Mouse (Mus musculus) regulatory T cell (primary cell): ENCODE measurements around the gene Gm3460.
"Not testable (repeated sequence)": the region's sequence is repeated elsewhere in the genome, so short reads cannot be mapped to it uniquely, and the experiment has no call there.

Experiments
- in situ Hi-C: fragments of 300-600 bp; cut with MboI, MseI; formaldehyde crosslinking; loops from one replicate; pipeline ENCODE4 v1.15.1; 2025; ENCODE audit warnings: high pct_unique_total_duplicates

Gm3460 gene

DNA sequence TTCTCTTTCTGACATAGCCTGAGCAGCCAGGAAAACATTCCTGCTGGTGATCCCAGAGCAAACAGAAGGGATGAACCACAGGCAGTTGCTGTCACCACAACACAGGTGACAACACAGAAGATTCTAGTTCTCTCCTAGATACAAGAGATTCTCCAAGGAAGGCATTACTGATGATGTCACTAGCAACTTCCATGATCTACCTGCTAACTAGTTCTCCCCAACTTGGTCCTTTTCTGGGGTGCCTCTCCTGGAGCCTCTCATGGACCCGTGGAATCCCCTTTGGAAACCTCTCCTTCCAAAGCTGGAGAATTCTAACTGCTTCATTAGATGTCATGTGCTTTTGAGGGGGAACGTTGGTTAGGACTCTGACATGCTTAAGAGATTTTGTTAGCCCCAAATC, at the start of gene Gm3460:
Gene Gm3460, minus strand, starts transcription at position 101 of the 400 bp plus-strand sequence.
- in situ Hi-C loops = loop anchor here (25.0 kb wide), 1 partner anchor 1985 kb away; the partner anchor contains the start of gene Gm8159

GRCm38 (mm10) chr14:6606436-6606835, 15.8 kb downstream of the Gm3460 start:
- in situ Hi-C loops = loop anchor here (25.0 kb wide), 1 partner anchor 1969 kb away; the partner anchor contains the start of gene Gm8159

GRCm38 (mm10) chr14:6605004-6605403, 17.2 kb downstream of the Gm3460 start:
- in situ Hi-C loops = loop anchor here (25.0 kb wide), 1 partner anchor 1968 kb away; the partner anchor contains the start of gene Gm8159

DNA sequence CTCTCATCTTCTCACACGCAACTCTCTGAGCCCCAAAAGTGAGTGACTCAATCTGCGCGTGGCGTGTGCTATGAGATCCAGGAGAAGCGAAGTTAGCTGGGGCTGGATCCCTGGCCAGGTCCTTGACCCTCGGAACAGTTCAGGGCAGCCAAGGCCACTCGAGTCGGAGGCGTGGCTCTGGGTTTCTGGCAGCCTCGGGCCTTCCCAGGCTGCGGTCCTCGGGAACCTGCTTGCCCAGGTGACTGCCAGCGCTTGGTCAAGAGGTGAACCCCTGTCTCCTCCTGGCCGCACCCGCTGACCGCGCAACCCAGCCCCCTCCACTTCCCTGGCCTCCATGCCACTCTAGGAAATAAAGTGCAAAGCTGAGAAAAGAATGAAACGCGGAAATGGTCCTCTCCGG, 17.7 kb downstream of the Gm3460 start:
- in situ Hi-C loops = loop anchor here (25.0 kb wide), 1 partner anchor 1967 kb away; the partner anchor contains the start of gene Gm8159

GRCm38 (mm10) chr14:6590513-6590912, 31.7 kb downstream of the Gm3460 start, which contains the start of gene Gm3629:
TSS of gene Gm3629 (minus strand) at chr14:6590613.
- in situ Hi-C loops = not testable (repeated sequence)
